Mouse (Mus musculus): Measurements from ENCODE around the gene Mfrp. TPM values are rescaled to one million over a fixed set of nuclear protein-coding genes. Genes with fewer than 3 reads are reported as not detected.

Mfrp gene
- polyA plus RNA-seq, 2 experiments from 2014 or later = not detected

DNA sequence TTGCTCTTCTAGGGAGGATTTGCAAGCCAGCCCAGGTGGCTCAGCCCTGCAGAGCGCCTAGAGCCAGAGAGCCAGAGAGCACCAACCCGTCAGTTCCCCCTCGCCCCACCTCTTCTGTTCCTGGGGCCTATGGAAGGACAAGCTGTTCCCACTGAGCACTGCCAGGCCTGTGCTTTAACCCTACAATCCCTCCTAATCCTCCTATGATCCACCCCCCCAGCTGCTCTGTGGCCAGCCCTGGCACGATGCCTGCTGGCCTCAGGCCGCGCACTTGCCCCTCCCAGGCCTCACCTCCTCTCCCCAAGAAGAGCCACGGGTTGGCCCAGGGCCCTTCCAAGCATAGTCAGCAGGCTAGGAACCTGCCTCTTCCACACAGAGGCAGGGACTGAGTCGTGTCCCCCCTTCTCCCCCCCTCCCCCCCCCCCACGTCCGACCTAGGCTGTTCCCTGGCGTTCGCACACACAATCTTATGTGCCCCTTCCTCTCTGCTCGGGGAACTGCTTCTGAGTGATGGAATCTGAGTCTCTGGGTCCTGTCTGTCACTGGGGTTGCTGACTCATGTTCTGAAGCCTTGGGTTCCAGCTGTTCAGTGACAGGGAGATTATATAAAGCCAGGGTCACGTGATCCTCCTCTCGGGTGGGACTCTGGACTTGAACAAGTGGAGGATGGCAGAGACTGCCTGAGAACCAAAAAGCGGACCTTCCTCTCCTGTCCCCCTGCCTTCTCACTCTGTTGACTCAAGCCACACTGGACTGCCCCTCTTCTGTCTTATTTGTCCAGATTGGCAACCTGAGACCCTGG is 22.4 kb upstream of the Mfrp start:
- no peak for ATAC-seq

DNA sequence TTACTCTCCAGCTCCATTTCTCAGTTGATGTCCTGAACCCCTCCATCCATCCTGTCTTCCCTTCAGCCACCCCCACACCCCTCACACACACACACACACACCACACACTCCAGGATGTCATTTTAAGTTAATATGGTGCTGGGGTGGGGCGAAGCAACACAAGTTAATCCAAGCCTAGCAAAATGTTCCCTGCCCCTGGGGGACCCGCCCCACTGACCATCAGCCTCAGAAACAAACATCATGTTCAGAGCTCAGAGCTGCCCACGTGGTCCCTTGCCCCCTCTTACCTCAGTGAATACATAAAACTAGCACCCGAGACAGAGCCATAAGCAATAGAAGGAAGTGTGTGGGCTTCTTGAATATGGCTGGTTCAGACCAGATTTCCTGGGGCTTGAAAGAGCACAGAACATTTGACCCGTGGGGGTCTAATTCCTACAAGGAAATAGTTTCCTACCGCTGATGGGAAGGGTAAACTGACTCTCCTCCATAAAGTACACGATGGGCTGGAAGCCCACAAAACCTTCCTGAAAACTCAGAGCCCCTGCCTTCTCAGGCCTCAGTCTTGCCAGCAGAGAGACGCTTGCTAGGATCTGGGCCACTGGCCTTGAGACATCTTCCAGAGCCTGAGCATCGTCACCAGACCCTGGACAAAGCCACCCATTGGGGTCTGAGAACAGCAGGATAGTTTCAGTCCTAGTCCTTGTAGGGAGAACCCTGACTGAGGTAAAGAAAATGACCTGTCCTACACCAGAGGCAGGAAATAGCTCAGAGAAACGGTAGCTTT is 21.3 kb upstream of the Mfrp start:
- ATAC-seq = no peak

DNA sequence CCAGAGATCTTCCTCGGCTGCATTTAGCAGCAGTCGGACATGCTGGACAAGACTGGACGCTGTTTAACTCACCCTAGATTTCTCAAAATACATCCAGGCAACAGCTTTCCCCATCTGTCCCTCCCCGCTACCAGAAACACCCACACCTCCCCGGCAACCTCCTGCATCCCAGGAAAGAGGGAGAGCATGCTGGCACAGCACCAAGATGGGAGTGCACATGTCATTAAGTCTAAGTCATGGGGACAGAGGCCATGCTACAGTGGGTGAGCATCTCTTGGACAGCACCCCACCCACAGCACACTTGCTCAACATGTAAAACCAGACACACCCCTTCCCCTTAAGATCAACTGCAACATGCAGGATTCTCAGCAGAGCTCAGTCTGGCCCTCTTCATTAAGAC is 20.6 kb upstream of the Mfrp start:
- no peak for ATAC-seq

DNA sequence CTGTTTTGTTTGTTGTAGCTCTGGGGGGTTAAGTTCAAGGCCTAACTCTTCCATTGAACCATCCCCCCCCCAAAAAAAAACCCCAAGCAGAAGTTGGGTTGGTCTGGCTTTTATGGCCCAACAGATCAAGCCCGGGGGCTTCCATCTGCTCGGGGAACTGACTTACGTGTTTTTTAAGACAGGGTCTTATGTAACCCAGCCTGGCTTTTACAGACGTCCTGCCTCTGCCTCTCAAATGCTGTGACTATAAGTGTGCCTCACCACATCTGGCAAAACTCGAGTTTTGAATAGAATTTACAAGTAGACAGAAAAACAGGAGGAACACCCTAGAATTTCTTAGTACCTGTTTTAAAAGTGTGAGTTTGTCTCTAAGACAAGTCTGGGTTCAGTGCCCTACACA is 19.9 kb upstream of the Mfrp start:
- ATAC-seq = no peak

DNA sequence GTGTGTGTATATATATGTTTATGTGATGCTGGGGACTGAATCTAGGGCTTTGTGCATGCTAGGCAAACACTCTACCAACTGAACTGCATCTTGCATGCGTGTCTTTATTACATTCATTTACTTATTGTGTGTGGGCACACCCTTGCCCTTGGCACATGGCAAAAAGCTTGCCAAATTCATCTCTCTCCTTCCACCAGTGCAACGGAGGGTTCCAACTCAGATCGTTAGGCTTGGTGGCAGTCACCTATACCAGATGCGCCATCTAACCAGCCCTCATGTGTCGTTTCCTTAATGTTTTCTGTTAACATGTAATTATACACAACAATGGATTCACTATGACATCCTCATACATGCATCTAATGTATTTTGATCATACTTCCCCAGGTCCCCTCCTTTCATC is 19.3 kb upstream of the Mfrp start:
- no peak for ATAC-seq

DNA sequence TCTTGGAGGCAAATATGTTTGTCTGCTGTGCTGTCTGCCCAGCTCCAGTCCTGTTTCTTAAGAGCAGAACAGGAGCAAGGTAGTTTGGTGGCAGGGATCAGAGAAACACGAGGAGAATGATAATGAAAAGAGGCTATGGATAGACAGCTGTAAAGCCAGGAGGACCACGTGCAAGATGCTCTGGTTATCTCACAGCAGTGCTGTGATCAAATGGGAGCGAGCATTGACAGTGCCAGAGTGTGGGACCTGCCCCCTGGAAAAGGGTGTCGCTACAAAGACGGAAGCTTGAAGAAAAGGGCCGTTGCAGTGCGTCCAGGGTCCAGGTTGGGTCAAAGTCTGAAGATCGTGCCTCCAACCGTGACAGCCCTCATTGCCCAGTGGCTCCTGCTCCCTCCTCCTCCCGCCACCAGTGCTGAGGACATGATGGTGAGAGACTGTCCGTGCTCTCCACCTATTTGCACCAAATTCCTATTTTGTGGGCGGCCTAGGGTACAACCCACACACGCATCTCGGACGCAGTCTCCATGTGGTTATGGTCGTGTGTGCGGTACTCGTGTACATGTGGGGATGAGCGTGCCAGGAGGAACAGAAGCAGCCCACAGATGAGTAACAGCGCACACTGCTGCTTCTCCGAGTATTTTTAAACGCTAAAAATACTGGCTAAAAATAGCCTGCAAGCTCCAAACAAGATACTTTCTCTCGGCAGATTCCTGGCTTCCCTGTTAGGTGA is 18.0 kb upstream of the Mfrp start:
- no peak for ATAC-seq

DNA sequence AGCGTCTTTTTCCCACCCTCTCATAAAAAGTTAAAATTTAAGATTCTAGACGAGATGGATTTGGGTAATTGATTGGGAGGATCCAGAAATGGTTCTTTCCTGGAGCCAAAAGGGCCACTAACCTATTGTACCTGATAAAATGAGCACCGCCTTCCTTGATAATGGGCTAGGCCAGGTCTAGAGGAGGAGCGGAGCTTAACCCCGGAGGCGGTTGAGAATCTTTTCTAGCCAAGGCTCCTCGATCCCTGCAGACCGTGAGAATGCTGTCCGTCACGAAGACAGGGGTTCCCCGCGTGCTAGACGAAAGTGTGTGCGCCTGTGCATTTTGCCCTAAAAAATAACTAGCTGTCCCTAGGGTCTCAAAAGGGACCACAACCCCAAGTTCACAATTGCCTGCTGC is 17.3 kb upstream of the Mfrp start:
- ATAC-seq = peak; percentile 36

DNA sequence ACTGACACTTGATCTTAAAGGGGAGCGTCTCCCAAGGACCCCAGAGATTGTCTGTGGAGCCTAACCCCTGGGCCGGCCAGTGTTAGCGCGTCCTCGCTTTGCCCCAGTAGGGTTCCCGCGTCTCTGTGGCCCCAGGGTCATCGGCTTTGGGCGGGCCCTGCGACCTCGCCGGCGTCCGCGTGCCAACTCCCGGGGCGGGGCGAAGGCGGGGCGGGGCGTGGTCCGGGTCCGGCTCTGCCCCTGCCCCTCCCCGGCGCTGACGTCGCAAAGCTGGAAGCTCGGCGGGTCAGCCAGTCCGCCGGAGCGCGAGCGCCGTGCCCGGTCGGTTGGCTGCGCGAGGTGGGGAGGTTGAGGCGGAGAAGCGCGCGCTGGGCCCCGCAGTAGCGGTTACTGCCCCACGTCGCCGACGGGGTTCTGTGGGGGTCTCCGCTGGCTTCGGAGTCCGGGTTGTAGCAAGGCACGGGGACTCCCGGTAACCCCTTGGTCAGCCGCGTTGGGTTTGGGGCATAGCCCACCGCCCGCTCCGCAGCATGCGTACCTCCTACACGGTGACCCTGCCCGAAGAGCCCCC is 16.8 kb upstream of the Mfrp start:
- ATAC-seq = peak; percentile 46

DNA sequence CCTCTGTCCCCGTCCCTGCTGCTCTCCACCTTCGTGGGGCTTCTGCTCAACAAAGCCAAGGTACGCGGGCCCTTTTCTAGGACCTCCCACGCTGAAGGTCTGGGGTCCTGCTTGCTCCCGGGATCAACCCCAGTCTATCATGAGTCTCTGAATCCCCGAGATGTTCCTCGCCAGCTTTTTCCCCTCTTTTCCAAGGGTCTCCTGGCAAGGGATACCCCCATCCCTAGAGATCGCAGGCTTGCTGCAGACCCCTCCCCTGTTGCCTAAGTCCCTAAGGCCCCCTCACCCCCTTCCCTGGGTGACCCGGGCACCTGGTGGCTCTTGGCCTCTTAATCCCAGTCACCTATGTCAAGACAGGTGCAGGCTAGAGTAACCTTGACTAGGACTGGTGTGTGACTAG is 16.3 kb upstream of the Mfrp start:
- no peak for ATAC-seq

DNA sequence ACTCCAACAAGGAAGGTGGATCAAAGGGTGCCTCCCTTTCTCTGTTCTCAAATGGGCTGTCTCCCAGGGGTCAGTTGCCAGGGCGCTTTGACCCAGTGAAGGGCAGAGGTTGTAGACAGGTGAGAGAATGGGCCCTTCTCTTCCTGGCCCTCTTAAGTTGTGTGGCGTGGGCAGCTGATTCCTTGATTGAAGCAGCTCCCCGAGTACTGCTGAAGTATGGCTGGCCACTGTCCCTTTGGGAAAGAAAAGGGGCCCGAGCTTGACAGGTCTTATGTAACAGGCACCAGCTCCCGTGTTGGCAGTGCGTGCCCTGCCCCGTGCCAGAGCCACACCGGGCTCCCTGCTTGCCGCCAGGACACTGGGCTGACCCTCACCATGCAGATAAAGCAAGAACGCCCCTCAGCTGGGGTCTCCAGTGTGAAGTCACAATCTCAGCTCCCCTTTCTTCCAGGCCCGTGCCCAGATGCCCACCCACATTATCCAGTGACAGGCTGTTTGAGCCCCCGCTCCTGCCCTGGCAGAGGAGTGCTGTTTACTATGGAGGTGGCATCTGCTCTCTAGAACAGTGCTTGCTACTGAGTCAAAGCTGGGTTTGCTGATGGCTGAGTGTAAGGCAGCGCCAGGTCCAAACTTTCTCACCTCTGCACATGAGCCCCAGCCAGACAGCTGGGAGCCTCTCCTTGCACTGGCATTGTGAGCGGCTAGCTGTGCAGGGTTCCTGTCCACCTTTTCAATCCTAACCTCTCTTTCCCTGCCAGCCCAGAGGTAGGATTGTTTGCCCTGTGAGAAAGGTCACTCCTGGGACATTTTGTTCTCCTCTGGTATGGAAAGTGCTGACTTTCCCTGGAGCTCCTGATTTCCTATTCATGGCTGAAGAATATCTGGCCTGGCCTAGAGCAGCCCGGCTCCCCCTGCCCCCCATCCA is 15.5 kb upstream of the Mfrp start:
- ATAC-seq = no peak

DNA sequence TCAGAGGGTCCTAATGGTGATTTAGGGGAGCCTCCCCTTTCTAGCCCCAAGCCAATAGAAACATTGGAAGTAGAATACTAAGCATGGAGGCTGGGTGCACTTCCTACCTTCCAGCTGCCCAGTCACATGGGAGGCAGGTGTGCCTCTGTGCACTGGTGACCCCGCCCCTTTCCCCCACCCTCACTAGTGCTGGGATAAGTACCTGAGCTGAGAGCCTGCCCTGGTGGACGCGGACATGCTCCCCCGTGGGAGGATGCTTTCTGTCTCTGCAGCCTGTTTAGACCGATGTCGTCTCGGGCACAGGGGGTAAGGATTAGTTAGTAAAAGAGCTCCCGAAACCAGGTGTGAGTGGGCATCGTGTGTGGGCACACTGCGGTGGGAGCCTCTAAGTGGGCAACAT is 14.6 kb upstream of the Mfrp start:
- ATAC-seq = no peak

DNA sequence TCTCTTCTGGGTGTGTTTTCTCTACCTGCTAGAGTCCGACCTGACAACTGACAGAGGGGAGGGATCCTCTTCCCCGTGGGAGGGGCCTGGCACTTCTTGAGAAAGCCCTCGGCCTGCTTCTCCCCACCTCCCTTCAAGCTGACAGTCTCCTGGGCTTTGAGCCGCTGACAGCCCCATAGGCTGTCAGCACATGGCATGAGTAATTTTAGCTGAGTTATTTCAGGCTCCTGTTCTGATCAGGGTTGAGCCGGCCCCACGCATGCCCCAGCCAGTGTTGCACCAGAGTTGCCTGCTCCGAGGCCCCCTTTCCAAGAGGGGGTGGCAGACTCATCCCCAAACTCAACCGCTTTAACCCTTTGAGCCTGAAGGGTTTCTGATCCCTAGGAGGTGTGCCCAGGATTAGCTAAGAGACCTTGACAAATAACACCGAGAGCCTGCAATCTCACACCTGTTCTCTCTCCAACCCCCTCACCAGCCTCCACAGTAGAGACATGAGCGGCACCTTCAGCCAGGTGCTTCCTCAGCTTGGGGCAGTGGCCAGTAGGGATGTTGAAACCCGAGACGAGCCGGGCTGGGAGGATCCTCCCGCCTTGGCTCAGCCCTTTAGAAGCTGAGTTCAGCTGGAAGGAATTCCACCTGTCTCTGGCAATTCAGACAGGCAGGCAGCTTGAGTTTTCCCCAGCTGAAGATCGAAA is 13.6 kb upstream of the Mfrp start:
- ATAC-seq = no peak

DNA sequence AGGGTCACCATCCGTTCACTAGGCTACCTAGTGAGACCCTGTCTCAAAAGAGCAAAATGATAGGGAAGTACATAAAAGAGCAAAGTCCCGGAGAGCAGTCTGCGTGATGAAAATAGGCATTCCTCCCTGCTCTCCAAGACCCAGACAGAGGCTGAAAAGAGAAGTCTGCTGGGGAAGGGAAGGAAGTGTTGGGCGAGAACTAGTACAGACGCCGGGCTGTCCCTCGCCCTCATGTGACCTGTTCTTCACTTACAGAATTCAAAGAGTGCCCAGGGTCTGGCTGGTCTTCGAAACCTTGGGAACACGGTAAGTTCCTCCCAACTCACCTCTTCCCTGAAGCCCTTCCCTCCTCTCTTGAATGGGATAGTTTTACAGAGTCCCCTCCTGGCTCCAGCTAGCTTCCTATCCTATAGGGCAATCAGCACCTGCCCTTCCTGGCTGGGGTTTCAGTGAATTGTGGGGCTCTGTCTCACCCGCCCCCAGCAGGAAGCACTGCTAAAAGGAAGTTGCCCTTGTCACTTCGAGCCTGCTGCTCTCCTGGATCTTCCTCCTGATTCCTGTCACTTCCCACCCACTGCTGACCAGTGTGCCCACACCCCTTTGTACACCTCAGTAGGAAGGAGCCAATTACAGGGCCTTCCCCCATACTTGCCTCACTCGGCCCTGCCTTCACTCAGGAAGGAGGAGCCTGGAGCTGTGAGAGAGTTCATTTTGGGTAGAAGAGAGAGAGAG is 12.5 kb upstream of the Mfrp start:
- no peak for ATAC-seq

DNA sequence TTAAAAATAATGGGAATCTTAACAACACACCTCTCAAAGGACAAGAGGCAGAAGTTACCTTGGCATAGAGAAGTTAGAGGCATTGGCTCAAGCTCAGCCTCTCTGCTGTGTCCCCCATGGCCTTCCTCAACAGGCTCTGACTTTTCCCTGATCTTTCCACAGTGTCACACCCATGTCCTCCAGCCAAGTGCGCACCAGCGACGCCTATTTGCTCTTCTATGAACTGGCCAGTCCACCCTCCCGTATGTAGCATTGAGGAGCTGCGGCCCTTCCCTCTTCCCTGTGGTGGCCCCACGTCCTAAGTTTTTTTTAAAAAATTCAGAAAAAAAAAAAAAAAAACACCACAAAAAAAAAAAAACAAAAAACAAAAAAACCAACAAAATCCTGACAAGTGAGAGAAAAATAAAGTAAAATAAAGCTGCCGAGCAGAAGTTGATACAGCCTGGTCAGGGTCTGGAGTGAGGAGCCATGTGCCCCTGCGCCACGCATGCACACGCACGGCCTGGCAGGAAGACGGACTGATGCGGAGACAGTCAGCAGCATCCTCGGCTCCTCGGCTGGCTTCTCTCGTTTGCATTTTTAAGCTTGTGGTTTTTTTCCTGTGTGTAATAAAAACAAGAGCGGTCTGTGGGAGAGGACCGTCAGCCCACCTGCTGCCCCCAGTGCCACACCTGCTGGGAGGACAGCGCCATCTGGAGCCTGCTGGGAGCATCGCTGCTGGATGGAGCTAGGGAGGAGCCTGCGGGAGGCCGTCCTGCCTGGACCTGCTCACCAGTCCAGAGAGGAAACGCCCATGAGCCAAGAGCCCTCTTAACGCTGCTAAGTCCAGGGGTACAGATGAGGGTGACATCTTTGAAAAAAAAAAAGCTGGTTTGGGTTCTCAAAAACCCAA is 7.7 kb upstream of the Mfrp start:
- ATAC-seq = no peak

DNA sequence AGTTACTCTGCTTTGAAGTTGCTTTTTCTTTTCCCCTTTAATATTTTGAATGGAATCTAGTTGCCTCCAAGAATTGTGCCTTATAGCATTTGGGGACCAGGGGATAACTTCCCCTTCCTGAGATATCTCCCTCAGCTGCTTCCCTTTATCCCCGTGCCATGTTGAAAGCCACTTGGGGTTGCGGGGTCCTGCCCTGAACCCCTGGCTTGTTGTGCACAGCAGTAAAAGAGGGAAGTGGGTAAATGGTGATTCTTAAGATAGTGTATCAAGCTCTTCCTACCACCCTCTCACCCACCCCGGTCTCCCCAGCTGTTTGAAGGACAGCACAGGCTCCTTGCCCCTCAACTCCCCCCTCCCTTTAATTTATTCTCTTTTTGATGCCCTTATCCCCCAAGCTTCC is 6.8 kb upstream of the Mfrp start:
- no peak for ATAC-seq

DNA sequence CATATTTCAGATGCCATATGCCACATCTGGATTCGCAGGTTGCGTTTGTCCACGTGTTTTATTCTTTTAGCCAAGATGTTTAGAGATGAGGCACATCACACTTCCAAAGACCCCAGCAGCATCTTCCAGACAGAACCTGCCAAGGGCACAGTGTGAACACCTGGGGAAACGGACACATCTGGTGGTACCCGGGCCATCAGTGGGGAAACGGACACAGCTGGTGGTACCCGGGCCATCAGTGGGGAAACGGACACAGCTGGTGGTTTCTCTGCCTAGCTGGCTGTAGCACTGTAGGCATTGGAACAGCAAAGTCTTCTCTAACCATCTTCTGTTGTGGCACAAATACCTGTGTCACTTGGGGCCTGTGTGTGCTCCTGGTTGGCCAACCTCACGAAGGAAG is 5.7 kb upstream of the Mfrp start:
- no peak for ATAC-seq

DNA sequence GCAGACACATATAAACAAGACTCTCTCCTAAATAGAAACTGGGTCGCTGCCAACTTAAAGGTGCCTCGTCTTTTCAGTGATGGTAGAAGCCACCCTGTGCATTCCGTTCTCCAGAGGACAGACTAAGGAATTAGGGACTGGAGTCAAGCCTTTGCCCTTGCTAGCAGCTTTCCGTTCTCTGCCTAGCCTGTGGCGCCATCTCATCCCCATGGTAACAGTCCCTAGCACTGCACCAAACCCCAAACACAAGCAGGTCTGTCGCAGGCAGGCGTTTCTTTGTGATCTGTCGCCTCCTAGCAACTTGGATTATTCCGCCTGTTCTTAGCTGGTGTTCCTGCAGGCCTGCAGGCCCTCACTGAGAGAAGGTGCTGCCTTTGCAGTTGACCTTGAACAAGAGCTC is 5.0 kb upstream of the Mfrp start:
- no peak for ATAC-seq

DNA sequence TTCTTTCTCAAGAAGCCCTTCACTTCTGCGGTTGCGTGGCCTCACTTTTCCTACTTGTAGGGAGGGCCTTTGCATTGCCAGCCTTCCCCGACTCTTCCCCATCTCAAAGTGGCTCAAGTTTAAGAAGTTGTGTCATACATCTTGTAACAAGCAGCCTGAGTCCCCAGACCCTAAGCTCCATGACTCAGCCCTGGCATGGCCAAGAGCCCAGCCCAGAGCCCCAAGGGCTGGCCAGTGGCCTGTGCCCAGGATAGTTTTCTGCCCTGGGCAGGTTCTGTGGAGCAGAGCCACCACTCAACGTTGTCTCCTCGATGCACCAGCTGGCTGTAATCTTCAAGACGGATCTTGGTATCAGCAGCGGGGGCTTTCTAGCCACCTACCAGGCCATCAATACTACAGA is 3.4 kb downstream of the Mfrp start:
- ATAC-seq = no peak

DNA sequence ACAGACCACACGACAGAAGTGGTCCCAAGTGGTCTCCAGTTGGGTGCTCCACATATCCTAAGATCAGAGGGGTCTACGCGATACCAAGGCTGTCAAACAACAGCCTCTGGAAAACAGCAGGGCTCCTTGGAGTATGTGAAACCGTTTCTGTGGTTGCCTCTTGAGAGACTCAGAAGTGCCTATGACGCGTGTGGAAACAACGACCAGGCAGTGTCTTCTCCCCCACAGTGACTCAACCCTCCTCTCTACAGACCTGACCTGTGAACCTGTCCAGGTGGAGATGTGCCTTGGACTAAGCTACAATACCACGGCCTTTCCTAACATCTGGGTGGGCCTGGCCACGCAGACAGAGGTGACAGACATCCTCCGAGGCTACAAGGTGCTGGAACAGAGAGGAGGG is 4.3 kb downstream of the Mfrp start:
- ATAC-seq = peak; percentile 40

DNA sequence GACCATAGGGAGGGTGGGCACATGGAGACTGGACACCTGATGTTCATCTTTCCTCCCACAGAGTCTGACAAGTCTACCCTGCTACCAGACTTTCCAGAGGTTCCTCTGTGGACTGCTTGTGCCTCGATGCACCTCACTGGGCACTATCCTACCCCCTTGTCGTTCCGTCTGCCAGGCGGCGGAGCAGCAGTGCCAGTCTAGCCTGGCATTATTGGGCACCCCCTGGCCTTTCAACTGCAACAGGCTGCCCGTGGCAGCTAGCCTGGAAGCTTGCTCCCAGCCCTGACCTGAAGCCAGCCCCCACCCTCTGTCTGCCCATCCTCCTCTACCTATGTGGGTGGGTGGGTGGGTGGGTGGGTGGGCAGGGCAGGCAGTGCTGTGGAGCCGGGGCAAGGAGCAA is 4.7 kb downstream of the Mfrp start:
- no peak for ATAC-seq

All from activated CD4-positive, CD25-positive, alpha-beta regulatory T cell, adult 4 months (primary cell).